Mouse (Mus musculus) CH12.LX (cell line): ENCODE measurements around the gene Plgrkt.

ENCODE experiments used
- CTCF ChIP-seq, 2 experiments: IDR thresholded peaks in 1 of 2; conservative IDR thresholded peaks in 1 of 2; 2 replicates each; pipeline ENCODE4 v1.5.1; 2011 to 2012; ENCODE audit warnings: low read depth in 2 of 2, low read length in 2 of 2, improper control_type of control experiment in 1 of 2, inconsistent platforms in 1 of 2, mild to moderate bottlenecking in 1 of 2, moderate library complexity in 1 of 2
- POLR2A ChIP-seq: IDR thresholded peaks from 2 replicates; pipeline ENCODE4 v1.6.1; 2011; ENCODE audit warnings: low read depth, mild to moderate bottlenecking, improper control_type of control experiment, low read length

- no peak for TF ChIP-seq POLR2A
- TF ChIP-seq CTCF (conservative IDR thresholded peaks at IDR 0.05 in 1 of 2, IDR thresholded peaks at IDR 0.05 in 1 of 2; ENCODE audit: low read depth in 2 of 2, low read length in 2 of 2): no peak
These were observed 33.0 kb downstream of the Plgrkt start, which contains the start of gene Rln1 for GRCm38 (mm10) chr19:29334068-29334745.
